Mouse (Mus musculus): ENCODE measurements around the gene Gpx4.
"Not testable (repeated sequence)": the region's sequence is repeated elsewhere in the genome, so short reads cannot be mapped to it uniquely, and the experiment has no call there.

The Gpx4 gene

GRCm38 (mm10) chr10:80050244-80050643, 3.3 kb downstream of the Gpx4 start:
- peak; percentile 70 for DNase-seq (ENCODE audit: low read depth, low spot score)

- peak; percentile 100 for DNase-seq (ENCODE audit: low read depth, low spot score)
These were observed 4.1 kb downstream of the Gpx4 start for GRCm38 (mm10) chr10:80050885-80051617.

GRCm38 (mm10) chr10:80051618-80052373, 4.8 kb downstream of the Gpx4 start:
- peak; percentile 94 for DNase-seq (ENCODE audit: low read depth, low spot score)

GRCm38 (mm10) chr10:80052374-80052764, 5.4 kb downstream of the Gpx4 start:
- DNase-seq (ENCODE audit: low read depth, low spot score): no peak

GRCm38 (mm10) chr10:80053259-80053780, 6.4 kb downstream of the Gpx4 start:
- DNase-seq (ENCODE audit: low read depth, low spot score): peak; percentile 100

GRCm38 (mm10) chr10:80053831-80054815, 7.2 kb downstream of the Gpx4 start:
- peak; percentile 67 for DNase-seq (ENCODE audit: low read depth, low spot score)

GRCm38 (mm10) chr10:80054911-80055310, 7.9 kb downstream of the Gpx4 start:
- DNase-seq (ENCODE audit: low read depth, low spot score): not testable (repeated sequence)

- DNase-seq (ENCODE audit: low read depth, low spot score): no peak
These were observed 8.4 kb downstream of the Gpx4 start for GRCm38 (mm10) chr10:80055364-80055763.

GRCm38 (mm10) chr10:80055891-80056290, 8.9 kb downstream of the Gpx4 start:
- DNase-seq (ENCODE audit: low read depth, low spot score): no peak

- no peak for DNase-seq (ENCODE audit: low read depth, low spot score)
These were observed 9.5 kb downstream of the Gpx4 start for GRCm38 (mm10) chr10:80056506-80056905.

GRCm38 (mm10) chr10:80056976-80057682, 10.2 kb downstream of the Gpx4 start:
- no peak for DNase-seq (ENCODE audit: low read depth, low spot score)

GRCm38 (mm10) chr10:80057683-80058326, 10.8 kb downstream of the Gpx4 start:
- no peak for DNase-seq (ENCODE audit: low read depth, low spot score)

- no peak for DNase-seq (ENCODE audit: low read depth, low spot score)
These were observed 16.1 kb downstream of the Gpx4 start for GRCm38 (mm10) chr10:80063104-80063503.

GRCm38 (mm10) chr10:80063877-80064650, 17.1 kb downstream of the Gpx4 start:
- peak; percentile 55 for DNase-seq (ENCODE audit: low read depth, low spot score)

GRCm38 (mm10) chr10:80069251-80069650, 22.3 kb downstream of the Gpx4 start:
- no peak for DNase-seq (ENCODE audit: low read depth, low spot score)

GRCm38 (mm10) chr10:80069948-80070450, 23.0 kb downstream of the Gpx4 start:
- no peak for DNase-seq (ENCODE audit: low read depth, low spot score)

- DNase-seq (ENCODE audit: low read depth, low spot score): no peak
These were observed 24.0 kb downstream of the Gpx4 start for GRCm38 (mm10) chr10:80070837-80071515.

GRCm38 (mm10) chr10:80071516-80071900, 24.5 kb downstream of the Gpx4 start:
- DNase-seq (ENCODE audit: low read depth, low spot score): no peak
